In genomic region chr9:118675573-118676170, GRCm38 (mm10) we compare ENCODE assay signal across 20 mouse cellular contexts.
DNase-seq lines count a peak whose midpoint lies in the region; ATAC-seq and TF ChIP-seq lines count a peak whose summit lies in the region.
"Had no signal": no experiment of that assay in that cellular context is flagged by ENCODE, and none has a peak within 500 bp of the region (broad histone marks: within the 10 kb centered on the region; RNA-seq: fewer than 3 reads in every experiment).

No protein-coding gene starts in this region.

- no peak overlapping the region for H3K4me3 ChIP-seq in kidney, embryonic 14.5 days (ENCODE audit: low read length)
- H3K4me3 ChIP-seq in bone marrow, adult 2 months (replicated peaks; ENCODE audit: control insufficient read depth, low read depth, low read length), result no peak overlapping the region
- H3K4me3 ChIP-seq in liver, embryonic 12.5 days, result no peak overlapping the region
- H3K4me3 ChIP-seq: forebrain, embryonic 12.5 days; heart, embryonic 13.5 days; kidney, embryonic 15.5 days; midbrain, embryonic 15.5 days; myocyte had no signal

- no peak for TF ChIP-seq POLR2A in bone marrow, adult 2 months (IDR thresholded peaks at IDR 0.05; ENCODE audit: borderline replicate concordance, control insufficient read depth, low read depth, low read length)

- no peak overlapping the region for H3K9ac ChIP-seq in kidney, embryonic 14.5 days (ENCODE audit: low read depth, low read length)
- no peak overlapping the region for H3K9ac ChIP-seq in liver, embryonic 12.5 days
- H3K9ac ChIP-seq: forebrain, embryonic 12.5 days; heart, embryonic 13.5 days; kidney, embryonic 15.5 days; liver, embryonic 14.5 days; midbrain, embryonic 15.5 days had no signal

- TF ChIP-seq CTCF in bone marrow, adult 2 months (IDR thresholded peaks at IDR 0.05; ENCODE audit: control insufficient read depth, insufficient read depth, low read length), result no peak

- 0 out of 2 replicates have a peak, but pooled peaks have one; percentile 22 for ATAC-seq in kidney, embryonic 14.5 days (ENCODE audit: low FRiP score, low TSS enrichment)
- 0 out of 2 replicates have a peak, but pooled peaks have one; percentile 17 for ATAC-seq in liver, embryonic 12.5 days
- ATAC-seq: inflammation-experienced regulatory T-cells, adult 6 months; lung, postnatal 0 days; midbrain, embryonic 15.5 days had no signal

- no peaks in the 10 kb centered on the region for H3K9me3 ChIP-seq in kidney, embryonic 14.5 days (ENCODE audit: control insufficient read depth, low read length)
- no peaks in the 10 kb centered on the region for H3K9me3 ChIP-seq in liver, embryonic 12.5 days (replicated peaks)
- H3K9me3 ChIP-seq: forebrain, embryonic 12.5 days; heart, embryonic 13.5 days; kidney, embryonic 15.5 days; midbrain, embryonic 15.5 days had no signal

- 90% methylated on average over 8 of the region's 8 CpGs for WGBS in kidney, embryonic 14.5 days
- 49% methylated on average over 8 of the region's 8 CpGs for WGBS in bone marrow, adult 2 months
- WGBS in liver, embryonic 12.5 days (ENCODE audit: insufficient replicate concordance), result 69% methylated on average over 8 of the region's 8 CpGs

- no peaks in the 10 kb centered on the region for H3K4me1 ChIP-seq in kidney, embryonic 14.5 days (ENCODE audit: control insufficient read depth, insufficient read depth, low read length)
- peaks cover 10% of the 10 kb centered on the region for H3K4me1 ChIP-seq in bone marrow, adult 2 months (ENCODE audit: control insufficient read depth, insufficient read depth, low read length)
- H3K4me1 ChIP-seq in liver, embryonic 12.5 days, result peaks cover 16% of the 10 kb centered on the region

- DNase-seq in kidney, adult 18-20 months, result no peak
- peak; percentile 65 for DNase-seq in 416B (ENCODE audit: low read depth)
- DNase-seq in cerebellum, postnatal 10 days, result no peak
- DNase-seq in thymus, postnatal 10 days (ENCODE audit: low spot score in 2 of 2), result no peak
- DNase-seq: adrenal gland, postnatal 10 days; cerebellum, adult 2 months; heart, adult 11 months; right cerebral cortex, postnatal 14 days; thymus, postnatal 14 days had no signal

- H3K27ac ChIP-seq in kidney, embryonic 14.5 days (ENCODE audit: low read depth, low read length), result no peak overlapping the region
- peak overlapping the region; percentile 34; the same call in 1 of the 2 replicates for H3K27ac ChIP-seq in bone marrow, adult 2 months (ENCODE audit: control insufficient read depth, insufficient read depth, low read depth, low read length, poor library complexity)
- no peak overlapping the region for H3K27ac ChIP-seq in liver, embryonic 12.5 days
- H3K27ac ChIP-seq: kidney, embryonic 15.5 days; liver, embryonic 14.5 days; midbrain, embryonic 15.5 days had no signal

- H3K4me2 ChIP-seq in kidney, embryonic 14.5 days (replicated peaks; ENCODE audit: low read depth, low read length), result no peak overlapping the region
- no peak overlapping the region for H3K4me2 ChIP-seq in liver, embryonic 12.5 days
- H3K4me2 ChIP-seq: forebrain, embryonic 12.5 days; heart, embryonic 13.5 days; kidney, embryonic 15.5 days; midbrain, embryonic 15.5 days had no signal

- H3K36me3 ChIP-seq in kidney, embryonic 14.5 days (ENCODE audit: control insufficient read depth, insufficient read depth, low read length), result peaks cover 30% of the 10 kb centered on the region
- H3K36me3 ChIP-seq in liver, embryonic 12.5 days, result no peaks in the 10 kb centered on the region
- H3K36me3 ChIP-seq: forebrain, embryonic 12.5 days; midbrain, embryonic 15.5 days had no signal

- no peaks in the 10 kb centered on the region for H3K27me3 ChIP-seq in kidney, embryonic 14.5 days (ENCODE audit: control insufficient read depth, insufficient read depth, low read length)
- H3K27me3 ChIP-seq in liver, embryonic 12.5 days (replicated peaks), result peaks cover 6% of the 10 kb centered on the region; the same call in 1 of the 2 replicates
- H3K27me3 ChIP-seq: forebrain, embryonic 12.5 days; heart, embryonic 13.5 days; kidney, embryonic 15.5 days; midbrain, embryonic 15.5 days had no signal
